Mouse (Mus musculus) granulocyte monocyte progenitor cell, adult 5-6 weeks (primary cell): ENCODE measurements at regions not wholly inside any gene's neighbourhood (a gene's known extent, or its start where the extent isn't known, plus 50 kb on each side); places are given as distances from the start of the nearest gene placed in this dataset.

Source experiments
- ATAC-seq: replicated peaks from 2 replicates; pipeline ENCODE4 v1.8.0; 2016; ENCODE audit warnings: mild to moderate bottlenecking, moderate TSS enrichment, inconsistent platforms; ENCODE audit not compliant: poor library complexity, severe bottlenecking

GRCm38 (mm10) chr9:87954941-87955340 lies 223.9 kb upstream of the Tbx18 start:
- ATAC-seq, result no peak

DNA sequence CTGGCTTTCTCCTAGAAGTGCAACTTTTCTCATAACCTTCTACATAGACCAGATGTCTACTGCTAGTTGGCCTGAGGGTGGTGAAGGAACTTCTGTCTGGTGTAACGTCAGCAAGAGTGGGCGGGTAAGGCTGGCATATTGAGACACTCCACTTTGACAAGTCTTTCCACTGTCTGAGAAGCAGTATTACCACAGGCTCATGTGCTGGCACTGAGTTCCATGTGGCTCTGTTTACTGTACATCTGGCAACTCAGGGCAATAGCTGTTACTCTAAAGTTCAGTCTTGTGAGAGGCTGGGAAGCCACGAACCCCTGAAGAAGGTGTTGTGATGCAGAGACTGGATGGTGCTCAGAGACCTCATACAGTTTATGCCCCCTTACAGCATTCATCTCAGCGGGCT lies 230.7 kb upstream of the Tbx18 start:
- ATAC-seq, result no peak

- no peak for ATAC-seq
These were observed 233.4 kb upstream of the Tbx18 start for GRCm38 (mm10) chr9:87964508-87964907.

GRCm38 (mm10) chr9:87965103-87965780 lies 234.2 kb upstream of the Tbx18 start:
- no peak for ATAC-seq

- no peak for ATAC-seq
These were observed 237.4 kb upstream of the Tbx18 start for GRCm38 (mm10) chr9:87968190-87969082.

GRCm38 (mm10) chr9:87970586-87970985 lies 239.5 kb upstream of the Tbx18 start:
- ATAC-seq, result no peak

DNA sequence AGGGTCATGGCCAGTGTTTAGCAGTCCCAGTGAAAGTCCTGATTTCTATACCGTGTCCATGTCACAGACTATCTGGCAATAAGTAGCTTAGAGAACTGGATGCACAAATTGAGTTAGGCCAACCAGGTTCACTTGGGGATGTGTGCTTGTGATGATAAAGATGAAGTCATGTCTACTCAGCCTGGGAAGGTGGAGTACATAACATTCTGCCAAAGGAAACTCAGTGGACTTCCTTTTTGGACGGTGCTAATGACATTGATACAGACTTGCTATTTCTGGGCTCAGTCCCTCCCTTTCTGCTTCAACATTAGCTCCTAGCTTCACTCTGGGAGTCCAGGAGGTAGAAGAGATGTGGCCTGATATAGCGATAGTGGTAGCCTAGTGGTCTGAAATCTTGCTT lies 240.7 kb upstream of the Tbx18 start:
- no peak for ATAC-seq

DNA sequence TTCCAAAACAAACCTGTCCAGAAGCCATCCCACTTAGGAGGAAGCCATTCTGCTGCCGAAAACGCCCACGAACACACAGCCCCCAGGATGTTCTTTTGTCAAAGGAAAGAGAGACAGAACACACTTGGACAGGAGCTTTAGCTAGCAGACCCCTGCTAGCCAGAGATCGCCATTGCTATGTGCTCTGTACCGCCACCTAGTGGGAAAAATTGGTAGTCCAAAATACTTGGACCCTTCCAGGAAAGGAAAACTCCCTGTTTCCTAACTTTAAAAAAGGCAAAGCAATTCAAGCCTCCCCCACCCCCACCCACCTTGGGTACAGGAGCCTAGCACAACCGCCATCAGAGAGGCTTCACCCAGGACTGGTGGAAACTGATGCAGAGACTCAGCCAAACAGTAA lies 242.5 kb upstream of the Tbx18 start:
- ATAC-seq, result no peak

DNA sequence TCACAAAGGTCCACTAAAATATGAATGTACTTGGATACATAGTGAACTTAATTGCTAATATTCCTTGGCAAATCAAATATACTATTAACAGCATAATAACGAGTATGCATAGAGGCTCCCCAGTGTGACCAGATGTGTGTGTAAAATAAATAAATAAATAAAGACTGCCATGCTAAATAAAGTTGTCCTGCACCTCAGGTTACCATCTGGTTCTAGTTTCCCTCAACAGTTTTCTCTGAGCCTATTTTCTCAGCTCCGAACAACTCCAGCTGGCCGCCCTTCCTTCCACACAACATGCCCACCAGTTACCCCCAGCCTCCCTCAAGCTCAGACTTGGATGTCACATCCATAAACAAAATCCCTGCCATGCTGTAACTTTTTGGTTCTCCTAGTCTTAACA lies 253.8 kb upstream of the Tbx18 start:
- ATAC-seq, result no peak

- ATAC-seq, result no peak
These were observed 254.4 kb upstream of the Tbx18 start for GRCm38 (mm10) chr9:87985439-87985838.

DNA sequence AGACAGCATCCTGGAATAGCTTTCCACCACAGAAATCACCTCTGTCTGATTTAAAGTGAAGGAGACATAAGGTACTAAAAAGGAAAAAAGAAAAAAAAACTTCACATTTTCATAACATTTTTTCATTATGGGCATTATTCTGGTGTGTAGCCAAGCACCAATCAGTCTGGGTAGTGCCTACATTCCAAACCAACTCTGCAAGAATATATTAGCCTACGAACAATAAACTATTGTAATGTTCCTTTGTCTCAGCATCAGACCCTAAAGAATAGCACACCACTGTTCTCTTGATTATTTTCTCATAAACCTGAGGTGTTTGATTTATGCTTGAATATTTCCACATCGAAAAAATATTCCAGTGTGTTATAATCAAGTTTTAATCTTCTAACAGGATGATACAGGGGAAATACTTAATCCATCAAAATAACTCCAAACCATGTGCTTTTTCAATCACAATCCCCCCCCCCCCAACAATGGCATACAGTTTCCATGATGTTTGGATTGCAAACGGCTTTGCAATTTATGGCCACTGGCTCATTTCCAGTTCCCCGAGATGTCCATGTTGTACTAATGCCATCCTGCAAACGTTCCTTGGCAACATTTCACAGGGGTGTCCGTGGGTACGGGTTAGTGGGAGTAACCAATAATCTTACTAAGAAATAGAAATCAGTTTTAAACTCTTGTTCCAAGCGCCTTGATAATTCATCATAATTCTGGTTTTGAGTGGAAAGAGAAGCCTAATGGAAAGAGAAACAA lies 275.1 kb upstream of the Tbx18 start:
- ATAC-seq, result no peak

- ATAC-seq, result no peak
These were observed 292.7 kb upstream of the Tbx18 start for GRCm38 (mm10) chr9:88023752-88024151.

- no peak for ATAC-seq
These were observed 294.9 kb upstream of the Tbx18 start for GRCm38 (mm10) chr9:88025936-88026335.

DNA sequence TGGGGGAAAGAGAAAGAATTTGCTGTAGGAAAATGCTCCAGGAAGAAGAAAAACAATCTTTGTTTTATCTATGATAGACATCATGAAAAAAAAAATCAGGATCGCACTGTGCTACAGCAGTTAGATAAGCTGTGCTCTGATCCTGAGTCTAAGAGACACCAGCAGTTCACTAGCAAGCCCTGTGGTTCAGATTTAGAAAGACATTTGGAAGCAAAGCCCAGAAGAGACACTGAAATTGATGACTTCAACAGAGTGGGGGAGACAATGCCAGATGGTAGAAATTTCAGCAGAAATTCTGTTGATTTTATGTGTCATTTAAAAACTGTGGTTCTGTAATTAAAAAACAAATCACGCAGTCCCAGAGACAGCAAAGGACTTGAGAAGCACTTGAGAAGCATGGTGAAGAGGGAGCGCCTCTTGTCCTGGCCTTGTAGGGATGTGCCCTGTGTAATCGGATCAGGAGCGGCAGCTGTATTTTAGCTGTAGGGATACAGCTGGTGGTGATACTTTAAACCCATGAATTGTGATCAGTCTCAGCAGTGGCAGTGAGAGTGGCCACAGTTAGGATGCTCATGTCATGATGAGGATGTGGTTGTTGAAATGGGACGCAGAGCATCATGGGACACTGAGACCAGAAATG lies 296.4 kb upstream of the Nt5e start:
- no peak for ATAC-seq

- no peak for ATAC-seq
These were observed 289.4 kb upstream of the Nt5e start for GRCm38 (mm10) chr9:88037560-88037959.

DNA sequence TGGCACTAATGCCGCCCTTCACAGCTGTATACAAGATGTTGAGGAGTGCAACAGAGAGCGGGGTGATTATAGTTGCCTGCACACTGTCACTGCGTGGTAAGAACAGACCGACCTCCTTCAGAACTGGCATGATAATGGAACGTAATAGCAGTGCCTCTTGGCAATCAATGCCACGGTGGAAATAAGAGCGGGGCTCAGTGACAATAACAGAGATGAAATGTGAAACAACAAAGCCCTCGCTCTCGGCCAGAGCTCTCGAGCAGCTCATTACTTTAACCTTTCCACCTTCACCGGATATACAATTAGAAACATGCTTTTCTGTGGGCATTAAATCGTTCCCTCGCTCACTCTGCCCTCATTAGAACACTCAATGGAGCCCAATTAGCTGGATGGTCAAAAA lies 277.7 kb upstream of the Nt5e start:
- no peak for ATAC-seq

DNA sequence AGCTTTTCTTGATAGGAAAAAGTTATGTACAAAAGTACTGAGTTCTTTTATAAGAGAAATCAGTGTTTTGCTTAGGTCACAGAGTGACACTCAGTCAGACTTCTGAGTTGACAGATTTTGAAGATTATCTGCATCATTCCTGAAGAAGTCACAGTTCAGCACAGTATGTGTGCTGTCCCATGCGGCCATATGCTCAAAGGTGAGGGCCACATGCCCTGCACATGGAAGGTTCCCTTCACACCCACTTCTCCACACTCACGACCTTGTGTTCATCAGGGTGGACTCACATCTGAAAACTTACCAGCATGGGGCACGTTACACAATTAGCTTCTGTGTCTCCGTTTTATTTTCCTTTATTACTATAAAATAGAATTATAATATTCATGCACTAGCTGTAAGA lies 277.2 kb upstream of the Nt5e start:
- ATAC-seq, result no peak

- no peak for ATAC-seq
These were observed 268.4 kb upstream of the Nt5e start for GRCm38 (mm10) chr9:88058551-88058950.

GRCm38 (mm10) chr9:88059005-88059404 lies 268.0 kb upstream of the Nt5e start:
- ATAC-seq, result no peak

- ATAC-seq, result no peak
These were observed 262.9 kb upstream of the Nt5e start for GRCm38 (mm10) chr9:88063973-88064676.
